Mouse (Mus musculus) spleen, postnatal 14 days (tissue): Measurements from ENCODE around the gene Mms19.

Experiments used
- DNase-seq, 2 experiments: peaks; one replicate each; pipeline ENCODE4 v3.0.0; 2021 to 2022; ENCODE audit warnings: low spot score in 2 of 2

Gene Mms19

DNA sequence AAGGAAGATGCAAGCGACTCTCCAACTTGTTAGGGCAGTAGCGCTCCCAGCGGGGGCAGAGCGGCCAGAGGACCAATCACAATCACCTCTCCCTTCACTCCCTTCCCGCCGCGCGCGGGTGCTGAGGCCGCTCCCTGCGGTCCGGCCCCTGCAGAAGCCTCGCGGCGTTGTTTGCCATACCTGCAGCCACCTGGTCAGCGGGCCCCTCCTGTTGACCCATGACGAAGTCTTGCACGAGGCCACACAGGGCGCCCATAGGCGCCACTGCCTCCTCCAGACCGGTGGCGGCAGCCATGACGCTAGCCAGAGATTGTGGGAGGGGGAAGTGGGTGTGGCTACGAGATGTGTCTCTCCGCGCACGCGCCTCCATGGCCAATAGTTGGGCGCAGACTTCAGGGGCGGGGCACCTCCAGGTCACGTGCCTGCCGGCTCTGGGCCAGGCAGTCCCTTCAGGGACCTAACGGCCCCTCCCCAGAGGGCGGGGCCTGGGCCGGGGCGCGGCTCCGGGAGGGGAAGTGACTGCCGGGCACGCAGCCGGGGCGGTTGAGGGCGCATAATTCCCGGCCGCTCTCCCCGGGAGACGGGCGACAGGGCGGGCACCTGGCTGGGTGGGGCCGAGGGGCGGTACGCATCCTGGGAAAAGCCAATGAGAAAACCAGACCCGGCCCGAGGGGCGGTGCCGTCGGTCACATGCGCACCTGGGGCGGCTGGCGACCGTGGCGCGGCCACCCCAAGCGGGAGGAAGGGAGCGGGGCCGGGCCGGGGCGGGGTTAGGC lies at the start of gene Mms19:
Gene Mms19 (minus strand): TSS at position 339 of the 776 bp plus-strand sequence.
- peak; percentile 96 to 97 for DNase-seq

DNA sequence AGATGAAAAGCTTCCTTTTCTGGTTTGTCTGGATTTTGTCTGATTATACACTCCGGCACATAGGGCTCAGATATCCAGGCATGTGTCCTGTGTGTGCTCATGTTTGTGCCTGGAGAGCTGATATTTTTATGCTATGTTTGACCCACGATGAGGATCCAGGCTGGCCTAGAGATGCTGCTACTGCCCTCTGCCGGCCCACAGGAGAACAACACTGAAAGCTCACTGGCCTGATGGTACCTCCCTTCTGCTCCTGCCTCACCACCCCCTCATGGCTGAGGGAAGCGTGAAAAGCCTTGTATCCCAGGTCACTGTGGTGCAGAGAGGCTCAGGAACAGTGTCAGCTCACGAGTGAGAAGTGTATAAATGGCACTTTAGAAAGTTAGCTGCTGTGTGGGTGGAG lies 45.2 kb upstream of the Mms19 start:
- peak; percentile 41 to 64 for DNase-seq

DNA sequence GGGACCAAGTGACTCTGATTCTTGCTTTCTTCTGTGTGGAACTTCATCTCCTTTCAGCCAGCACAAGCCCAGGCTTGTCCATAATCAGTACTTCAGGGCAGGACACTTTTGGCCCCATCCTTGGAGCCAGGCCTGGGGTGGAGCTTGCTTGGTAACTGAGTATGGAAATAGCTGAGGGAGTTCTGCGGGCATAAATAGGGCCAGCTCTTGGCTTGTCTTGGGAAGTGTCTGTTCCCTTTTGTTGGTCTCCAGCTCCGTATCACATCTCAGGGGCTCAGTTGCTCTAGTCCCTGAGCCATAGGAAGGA lies 41.5 kb upstream of the Mms19 start:
- no peak for DNase-seq

DNA sequence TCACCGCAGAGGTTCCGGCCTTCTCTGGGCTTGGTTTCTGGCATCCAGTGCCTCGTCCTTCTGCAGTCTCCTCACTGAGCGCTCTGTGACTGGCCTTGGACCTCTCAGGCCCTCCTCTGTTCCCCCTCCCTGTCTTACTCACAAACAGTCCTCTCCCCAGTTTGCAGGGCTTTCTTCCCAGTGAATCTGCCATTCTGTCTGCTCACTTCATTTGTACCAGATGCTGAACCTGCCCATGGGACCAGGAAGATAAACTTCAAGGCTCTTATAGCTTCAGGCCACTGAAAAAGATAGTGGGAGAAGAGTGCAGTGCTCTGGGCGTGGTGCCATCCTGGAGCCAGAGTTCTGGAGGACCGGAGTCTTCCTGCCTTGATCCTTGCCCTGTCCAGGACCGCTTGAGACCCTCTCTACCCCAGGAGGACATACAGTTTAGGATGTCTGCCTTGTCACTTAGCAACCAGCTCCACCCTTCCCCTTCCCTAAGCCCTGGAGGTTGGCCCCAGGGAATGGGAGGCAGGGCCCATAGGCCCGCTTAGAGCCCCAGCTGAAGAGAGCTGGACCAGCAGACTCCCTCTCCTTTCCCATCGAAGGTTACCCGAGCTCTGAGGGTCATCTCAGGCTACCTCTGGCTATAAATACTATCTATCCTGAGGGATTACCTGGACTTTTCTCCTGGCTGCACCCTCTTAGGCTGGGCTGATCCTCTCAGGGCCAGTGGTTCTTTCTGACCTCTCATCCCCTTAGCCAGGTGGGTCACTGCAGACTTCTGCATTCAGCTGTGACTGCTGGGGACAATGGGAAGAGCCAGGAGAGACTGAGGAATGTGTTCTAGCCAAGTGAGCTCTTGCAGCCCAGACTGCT lies 41.0 kb upstream of the Mms19 start:
- no peak for DNase-seq

DNA sequence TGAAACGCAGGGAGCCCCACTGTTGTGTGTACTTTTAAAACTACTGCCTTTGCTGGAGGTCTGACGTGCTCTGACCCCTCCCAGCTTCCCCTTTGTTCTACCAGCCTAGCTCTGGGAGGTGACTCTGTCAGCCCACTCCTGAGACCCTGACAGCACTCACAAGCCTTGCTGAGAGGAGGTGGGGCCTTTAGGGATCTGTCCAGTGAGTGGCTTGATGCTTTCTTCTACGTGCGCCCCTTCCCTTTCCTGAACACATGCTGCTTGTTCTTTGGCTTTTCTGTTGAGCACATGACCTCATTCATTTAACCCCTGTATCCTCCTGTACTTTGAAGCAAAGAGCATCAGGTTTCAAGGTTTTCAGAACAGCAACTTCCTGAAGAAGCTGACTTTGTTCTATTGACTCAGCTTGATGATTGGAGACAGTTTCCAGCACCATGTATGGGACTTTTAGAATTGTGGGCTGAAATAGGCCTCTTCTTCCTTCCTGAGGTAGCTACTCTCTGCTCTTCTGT lies 38.1 kb upstream of the Mms19 start:
- DNase-seq, result no peak

DNA sequence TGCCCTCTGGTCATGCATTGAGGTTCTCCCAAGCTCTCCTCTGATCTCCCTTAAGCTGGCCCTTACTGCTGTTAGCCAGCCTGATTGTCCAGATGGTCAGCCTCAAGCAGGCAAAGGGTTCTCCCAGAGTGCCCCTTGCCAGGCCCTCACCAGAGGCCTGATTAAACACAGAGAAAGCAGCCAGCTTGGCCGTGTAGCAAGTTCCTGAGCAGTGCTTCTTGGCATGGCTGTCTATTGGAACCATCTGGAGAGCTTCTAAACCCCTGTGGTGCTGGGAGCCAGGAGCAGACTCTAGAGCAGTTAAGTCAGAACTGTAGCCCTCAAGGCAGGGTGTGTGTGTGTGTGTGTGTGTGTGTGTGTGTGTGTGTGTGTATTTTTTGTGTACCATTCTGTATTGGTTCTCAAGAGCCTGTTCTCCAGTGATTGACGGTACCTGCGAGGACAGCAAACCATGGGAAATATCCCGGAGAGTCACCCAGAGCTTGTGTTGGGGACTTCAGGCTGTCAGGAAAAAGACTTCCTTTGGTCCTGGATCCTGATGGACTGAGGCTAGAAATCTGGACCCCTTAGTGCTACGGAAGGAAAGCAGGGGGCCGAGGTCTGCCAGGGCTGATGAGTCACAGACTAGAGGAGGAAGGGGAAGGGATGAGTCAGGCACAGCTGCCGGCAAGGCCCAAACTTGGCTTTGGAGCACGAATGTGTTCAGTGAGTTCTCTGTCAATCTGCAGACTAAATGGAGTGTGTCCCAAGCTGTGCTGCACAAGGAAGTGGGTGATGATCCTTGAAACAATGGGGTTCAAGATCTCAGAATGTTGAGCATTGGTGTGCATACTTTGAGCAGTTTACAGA lies 36.7 kb upstream of the Mms19 start:
- no peak for DNase-seq

DNA sequence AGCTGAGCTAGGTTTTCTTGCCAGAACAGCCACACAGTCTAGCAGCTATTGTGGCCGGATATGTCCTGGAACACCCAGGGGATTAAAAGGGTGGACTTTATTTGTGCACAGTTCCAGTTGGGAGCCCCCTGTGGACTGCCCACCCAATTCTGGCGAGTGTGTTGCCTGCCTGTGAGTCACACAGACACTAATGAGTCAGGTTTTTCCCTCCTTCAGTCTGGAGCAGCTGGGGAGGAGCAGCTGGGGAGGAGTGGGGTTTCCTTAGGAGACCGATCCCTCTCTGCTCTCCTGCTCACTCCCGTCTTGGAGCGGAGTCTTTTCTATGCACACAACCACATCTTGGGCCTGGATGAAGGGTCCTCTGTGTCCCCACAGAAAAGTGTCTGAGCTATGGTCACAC lies 35.9 kb upstream of the Mms19 start:
- no peak for DNase-seq

DNA sequence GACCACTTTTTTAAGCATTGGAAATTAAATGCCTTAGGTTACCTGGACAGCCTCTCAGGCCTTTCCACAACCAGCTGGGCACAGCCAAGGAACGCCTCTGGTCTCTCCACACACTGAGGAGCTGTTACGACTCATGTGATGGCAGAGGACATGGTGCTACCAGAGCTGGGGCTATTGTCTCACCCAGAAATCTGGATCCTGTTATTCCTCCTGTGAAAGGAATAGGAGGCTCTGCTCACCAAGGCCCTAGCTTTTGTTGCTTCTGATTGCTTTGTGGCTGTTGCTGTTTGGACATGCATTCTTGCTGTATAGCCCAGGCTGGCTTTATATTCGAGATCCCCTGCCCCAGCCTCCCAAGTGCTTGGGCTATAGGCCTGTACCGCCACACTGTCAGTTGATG lies 35.3 kb upstream of the Mms19 start:
- DNase-seq, result no peak

DNA sequence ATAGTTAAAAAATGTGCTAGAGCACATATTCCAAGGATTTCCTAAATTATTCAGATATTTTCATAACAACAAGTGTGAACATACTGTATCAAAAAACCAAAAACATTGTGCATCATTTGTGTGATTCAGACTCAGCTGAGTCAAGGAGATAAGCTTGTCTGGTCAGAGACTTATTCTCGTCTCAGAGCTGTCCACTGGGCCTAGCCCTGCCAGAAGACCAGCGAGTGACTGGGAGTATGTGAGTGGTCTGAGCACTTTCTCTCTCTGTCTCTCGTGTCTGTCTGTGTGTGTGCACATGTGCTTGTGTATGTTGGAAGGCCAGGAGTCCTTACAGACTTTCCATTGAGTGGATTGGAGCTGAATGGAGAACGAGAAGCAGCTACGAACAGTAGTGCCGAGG lies 34.0 kb upstream of the Mms19 start:
- DNase-seq, result no peak

DNA sequence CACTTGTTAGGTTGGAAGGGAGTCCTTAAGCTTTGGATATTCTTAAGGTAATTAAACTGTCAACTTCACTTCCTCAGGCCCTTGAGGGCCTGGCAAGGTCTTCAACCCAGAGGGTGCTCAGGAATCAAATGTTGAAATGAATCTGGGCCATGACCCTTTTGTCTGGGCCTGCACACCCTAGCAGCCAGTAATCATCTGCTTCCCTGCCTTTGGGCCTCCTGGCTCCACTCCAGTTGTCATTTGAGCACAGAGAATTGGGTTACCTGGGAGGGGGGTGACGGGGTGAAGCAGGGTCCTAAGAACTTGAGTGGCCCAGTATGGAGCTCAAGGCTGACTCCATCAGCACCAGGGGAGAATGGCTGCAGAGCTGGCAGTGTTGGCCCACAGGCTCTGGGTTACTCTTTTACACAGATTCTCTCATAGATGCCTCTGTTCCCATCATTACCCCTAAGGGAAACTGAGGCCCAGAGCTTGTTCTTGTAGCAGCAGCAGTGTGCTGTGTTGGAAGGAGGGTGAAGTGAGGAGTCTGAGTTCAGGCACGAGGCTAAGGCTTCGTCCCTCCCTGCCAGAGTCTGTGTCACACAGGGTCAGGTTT lies 33.4 kb upstream of the Mms19 start:
- DNase-seq, result no peak

DNA sequence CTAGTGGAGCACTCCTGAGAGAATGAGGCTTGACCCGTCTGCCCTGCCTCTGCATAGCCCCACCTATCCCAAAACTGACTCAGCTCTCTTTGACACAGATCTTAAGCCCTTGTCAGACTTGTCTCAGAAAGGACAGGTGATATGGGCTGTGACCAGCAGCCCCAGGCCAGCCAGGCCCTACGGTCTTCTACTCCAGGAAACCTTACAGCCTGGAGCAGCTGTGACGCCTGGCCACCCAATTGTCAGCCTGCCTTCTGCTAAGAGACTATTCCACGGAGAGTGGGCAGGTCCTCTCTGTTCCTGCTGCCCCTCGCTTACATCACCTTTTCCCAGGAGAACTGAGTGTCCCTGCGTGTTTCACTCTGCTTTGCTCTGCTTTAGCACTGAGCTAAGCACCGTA lies 30.2 kb upstream of the Mms19 start:
- DNase-seq, result no peak

DNA sequence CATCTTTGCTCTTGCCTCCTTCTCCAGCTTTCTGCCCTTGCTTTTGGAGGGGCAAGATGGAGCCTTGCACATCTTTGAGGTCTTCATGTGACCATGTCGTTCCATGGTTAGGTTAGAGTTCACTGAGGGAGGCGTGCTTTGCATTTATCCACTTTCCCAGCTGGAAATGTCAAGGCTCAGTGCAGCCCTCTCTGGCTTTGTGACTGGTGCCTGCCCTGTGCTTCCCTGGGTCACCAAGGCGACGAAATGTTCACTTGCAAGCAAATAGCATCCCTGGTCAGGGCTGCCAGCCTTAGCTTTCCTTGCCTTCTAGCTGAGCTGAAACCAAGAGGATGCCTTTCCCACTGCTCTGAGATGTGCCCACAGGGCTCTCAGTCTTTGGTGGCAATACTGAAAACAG lies 29.5 kb upstream of the Mms19 start:
- no peak for DNase-seq

DNA sequence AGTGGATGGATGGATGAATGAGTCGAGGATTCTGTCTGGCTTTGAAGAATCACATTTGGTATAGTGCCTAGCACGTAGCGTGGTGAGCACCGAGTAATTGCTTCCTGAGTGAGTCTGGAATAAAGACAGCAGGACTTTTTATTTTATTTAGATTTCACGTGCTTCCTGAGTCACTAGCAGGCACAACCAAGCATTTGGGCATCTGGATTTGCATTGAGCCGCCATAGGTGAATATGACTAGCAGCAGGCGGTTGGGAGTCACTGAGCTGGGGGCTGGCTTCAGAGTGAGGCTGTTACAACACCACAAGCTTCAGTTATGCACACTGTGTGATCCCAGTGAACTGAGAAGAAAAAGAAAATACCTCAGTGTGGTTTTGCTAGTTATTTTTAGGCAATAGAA lies 28.1 kb upstream of the Mms19 start:
- no peak for DNase-seq

DNA sequence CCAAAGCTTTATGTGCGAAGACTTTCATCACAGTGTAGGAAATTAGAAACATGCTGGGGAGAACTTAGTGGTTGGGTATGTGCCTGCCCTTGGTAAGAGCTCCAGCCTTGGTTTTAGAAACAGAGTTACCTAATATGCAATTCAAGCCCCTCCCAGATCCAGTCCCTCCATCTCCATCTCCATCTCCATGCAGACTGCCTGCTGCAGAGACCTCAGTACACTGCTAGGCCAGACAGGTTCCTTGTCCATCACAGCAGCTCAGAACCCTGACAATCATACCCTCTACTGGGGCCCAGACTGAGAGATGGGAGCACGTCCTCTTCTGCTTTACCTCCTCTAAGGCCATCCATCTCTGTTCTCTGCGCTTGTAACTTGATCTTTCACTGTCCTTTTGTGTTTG lies 27.6 kb upstream of the Mms19 start:
- DNase-seq, result no peak

DNA sequence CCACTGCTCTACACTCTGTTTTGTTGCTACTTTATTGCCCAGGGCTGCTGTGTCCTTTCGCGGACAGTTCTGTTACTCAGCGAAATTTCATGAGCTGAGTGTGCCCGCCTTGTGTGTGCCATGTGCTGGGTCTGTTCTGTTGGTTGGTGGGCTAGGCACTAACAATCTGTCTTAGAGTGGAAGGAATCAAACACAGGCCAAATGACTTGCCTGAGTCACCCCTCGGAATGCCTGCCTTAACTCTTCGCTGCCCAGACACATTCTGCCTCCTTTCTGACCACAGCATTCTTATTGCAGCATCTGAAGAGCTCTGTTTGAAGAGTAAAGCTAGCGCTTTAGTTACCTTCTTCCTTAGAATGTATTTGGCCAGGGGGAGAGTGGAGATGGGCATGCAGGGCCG lies 25.6 kb upstream of the Mms19 start:
- no peak for DNase-seq

DNA sequence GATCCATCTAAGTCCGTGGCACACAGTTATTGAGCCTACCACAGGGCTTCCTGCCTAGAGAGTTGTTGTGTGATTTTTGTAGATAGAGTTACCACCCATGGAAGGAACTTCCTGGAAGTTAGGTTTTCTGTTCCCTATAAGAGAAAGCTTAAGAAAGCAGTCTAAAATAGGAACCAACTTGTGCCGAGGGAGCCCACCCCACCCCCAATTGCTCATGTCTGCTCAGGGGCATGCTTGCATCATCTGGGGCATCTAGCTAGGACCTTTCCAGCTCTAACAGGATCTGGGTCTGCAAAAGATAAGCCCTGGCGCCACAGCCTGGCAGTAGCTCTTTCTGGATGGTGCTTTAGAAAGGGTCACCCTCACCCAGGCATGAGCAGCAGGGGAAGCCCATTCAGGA lies 24.7 kb upstream of the Mms19 start:
- DNase-seq, result no peak

DNA sequence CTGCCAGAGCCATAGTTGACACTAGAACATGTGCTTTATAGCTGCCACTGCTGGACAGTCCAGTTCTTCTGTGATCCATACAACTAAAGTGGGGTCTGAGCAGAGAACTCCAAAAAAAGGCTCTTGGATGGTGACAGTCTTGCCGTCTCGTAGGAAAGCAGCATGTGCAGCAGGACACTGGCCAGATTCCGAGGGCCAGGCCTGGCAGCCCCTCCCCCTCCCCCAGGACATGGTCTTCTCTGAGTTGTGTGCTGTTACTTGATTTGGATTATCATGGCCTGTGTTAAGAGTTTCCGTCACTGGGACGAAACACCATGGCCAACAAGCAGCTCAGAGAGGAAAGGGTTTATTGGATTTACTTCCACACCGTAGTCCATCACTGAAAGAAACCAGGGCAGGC lies 23.3 kb upstream of the Mms19 start:
- DNase-seq, result no peak

DNA sequence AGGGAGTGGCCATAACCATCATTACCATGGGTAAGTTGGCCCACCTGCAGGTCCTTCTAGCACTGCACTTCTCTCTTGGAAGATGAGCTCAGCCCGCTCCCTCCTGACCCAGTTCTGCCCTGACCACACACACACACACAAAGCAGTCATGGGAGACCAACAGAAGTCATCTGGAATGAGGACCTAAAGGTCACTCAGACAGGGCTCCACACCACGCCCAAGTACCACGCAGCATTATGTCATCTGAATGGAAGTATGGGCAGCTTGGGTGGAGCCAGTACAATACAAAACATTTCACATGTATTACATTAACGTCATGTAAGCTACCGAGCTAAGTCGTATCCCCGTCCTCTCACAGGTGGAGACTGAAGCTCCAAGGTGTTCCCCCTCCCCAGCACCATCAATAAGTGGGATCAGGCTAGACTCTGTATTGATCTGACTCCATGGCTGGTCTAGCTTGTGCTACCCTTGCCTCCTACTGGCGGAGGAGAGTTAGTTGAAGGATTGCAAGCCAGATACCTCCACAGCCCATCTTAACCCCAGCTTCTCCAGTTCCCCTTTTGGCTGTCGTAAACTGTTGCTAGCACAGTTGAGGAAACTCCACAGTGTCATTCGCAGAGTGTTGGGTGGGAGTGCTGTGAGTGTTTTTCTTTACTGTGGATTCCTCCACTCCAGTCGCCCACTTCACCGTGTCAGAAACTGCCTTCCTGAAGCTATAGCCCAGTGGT lies 20.5 kb upstream of the Mms19 start:
- DNase-seq, result no peak

DNA sequence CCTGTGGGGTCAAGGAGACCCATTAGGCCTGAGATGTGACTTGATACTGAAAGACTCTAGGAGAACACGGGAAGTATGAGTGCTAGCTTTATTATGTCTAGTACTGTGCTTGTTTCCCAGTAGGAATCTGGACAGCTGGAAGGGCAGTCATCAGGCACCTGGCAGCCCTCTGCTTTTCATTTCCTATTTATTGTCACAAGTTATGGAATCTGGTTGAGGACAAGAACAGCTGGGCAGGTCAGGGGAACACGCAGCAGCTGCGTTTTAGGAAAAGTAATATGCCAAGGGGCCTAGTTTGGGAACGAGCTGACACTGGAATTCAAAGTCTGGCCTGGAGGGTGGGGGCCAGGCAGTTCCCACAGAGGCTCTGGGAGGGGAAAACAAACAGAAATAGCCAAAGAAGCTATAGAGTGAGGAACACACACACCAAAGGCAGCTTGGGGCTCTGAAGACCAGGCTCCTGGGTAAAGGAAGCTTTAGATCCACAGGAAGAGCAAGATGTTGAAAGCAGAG lies 19.5 kb upstream of the Mms19 start:
- no peak for DNase-seq

DNA sequence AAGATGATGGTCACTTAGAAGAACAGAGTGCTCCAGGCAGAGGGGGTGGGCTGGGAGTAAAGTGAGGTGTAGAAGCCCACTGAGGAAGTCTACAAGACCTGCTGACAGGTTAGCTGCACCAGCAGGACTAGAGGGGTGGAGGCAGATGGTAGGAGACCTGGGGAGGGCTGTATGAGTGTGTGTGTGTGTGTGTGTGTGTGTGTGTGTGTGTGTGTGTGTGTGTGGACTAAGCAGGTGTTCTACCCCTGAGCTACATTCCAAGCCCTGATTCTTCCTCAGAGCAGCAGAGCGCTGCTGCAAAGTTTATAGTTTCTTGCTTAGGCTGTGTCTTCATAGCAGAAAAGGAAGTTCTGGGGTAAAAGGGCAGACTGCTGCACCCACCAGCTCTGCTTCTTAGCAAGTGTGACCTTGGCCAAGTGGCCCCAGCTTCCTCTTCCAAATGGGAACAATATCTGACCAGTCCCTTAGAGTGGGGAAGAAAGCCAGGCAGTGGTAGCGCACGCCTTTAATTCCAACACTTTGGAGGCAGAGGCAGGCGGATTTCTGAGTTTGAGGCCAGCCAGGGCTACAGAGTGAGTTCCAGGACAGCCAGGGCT lies 18.8 kb upstream of the Mms19 start:
- DNase-seq, result no peak
